In the genomic region with DNA sequence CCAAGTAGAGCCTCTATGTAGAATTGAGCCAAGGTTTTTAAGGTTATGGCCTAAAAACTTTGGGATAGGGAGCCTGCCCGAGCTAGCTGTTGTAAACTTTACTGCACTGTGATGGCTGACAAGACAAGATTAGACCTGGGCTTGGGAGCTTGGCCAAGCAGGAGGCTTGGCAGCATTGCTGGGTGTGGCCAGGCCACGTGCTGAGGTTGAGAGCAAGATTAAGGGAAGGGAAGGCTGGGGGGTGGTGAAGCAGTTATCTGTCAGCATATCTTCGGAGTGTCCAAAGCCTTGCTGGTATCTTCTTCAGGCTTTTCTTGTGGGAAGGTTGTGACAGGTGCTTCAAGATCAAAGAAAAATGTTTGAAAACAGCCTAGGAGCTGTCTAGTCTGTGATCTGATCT, we compare ENCODE assay signal across 8 mouse cellular contexts. TPM values are rescaled to one million over a fixed set of nuclear protein-coding genes. Genes with fewer than 3 reads are reported as not detected.
DNase-seq lines count a peak whose midpoint lies in the region; ATAC-seq lines count a peak whose summit lies in the region.

No protein-coding gene starts in this region.

- no peak for ATAC-seq in hindbrain, embryonic 13.5 days (ENCODE audit: low FRiP score)
- ATAC-seq in hindbrain, embryonic 16.5 days = no peak
- no peak for ATAC-seq in limb, embryonic 15.5 days (ENCODE audit: insufficient number of reproducible peaks, low FRiP score, low TSS enrichment, low read depth)

- peaks cover 52% of the 10 kb centered on the region for H3K4me1 ChIP-seq in hindbrain, embryonic 13.5 days (replicated peaks)
- H3K4me1 ChIP-seq in hindbrain, embryonic 16.5 days (ENCODE audit: control insufficient read depth, insufficient read depth, low read depth, low read length) = peaks cover 10% of the 10 kb centered on the region
- peaks cover 45% of the 10 kb centered on the region for H3K4me1 ChIP-seq in limb, embryonic 15.5 days

- peak; percentile 40 for DNase-seq in adrenal gland, postnatal 10 days
- peak; percentile 74 to 83 for DNase-seq in gastrocnemius, adult 8-10 months (ENCODE audit: low spot score in 2 of 2)
- no peak for DNase-seq in layer of hippocampus, adult 8-10 months (ENCODE audit: low spot score in 2 of 2)
- no peak for DNase-seq in layer of hippocampus, postnatal 36 days
- DNase-seq in testis, postnatal 10 days (ENCODE audit: low spot score) = no peak

- H3K27ac ChIP-seq in hindbrain, embryonic 13.5 days = 0 out of 2 replicates have a peak overlapping the region, but pooled peaks have one; percentile 19
- H3K27ac ChIP-seq in hindbrain, embryonic 16.5 days (ENCODE audit: low read depth, low read length) = no peak overlapping the region; the same call in 1 of the 2 replicates
- peak overlapping the region; percentile 8; the same call in 1 of the 2 replicates for H3K27ac ChIP-seq in limb, embryonic 15.5 days

- H3K9ac ChIP-seq in hindbrain, embryonic 13.5 days = no peak overlapping the region
- H3K9ac ChIP-seq in hindbrain, embryonic 16.5 days (ENCODE audit: low read depth, low read length) = no peak overlapping the region
- no peak overlapping the region for H3K9ac ChIP-seq in limb, embryonic 15.5 days

- H3K9me3 ChIP-seq in hindbrain, embryonic 13.5 days = no peaks in the 10 kb centered on the region
- H3K9me3 ChIP-seq in hindbrain, embryonic 16.5 days (ENCODE audit: control insufficient read depth, low read length) = no peaks in the 10 kb centered on the region
- H3K9me3 ChIP-seq in limb, embryonic 15.5 days = no peaks in the 10 kb centered on the region

- H3K4me2 ChIP-seq in hindbrain, embryonic 13.5 days = no peak overlapping the region
- no peak overlapping the region for H3K4me2 ChIP-seq in hindbrain, embryonic 16.5 days (ENCODE audit: low read length)
- no peak overlapping the region for H3K4me2 ChIP-seq in limb, embryonic 15.5 days

- 83% methylated on average over 3 of the region's 3 CpGs for WGBS in hindbrain, embryonic 13.5 days
- WGBS in hindbrain, embryonic 16.5 days = 78% methylated on average over 3 of the region's 3 CpGs
- WGBS in limb, embryonic 15.5 days = 48% methylated on average over 3 of the region's 3 CpGs

- no peaks in the 10 kb centered on the region for H3K27me3 ChIP-seq in hindbrain, embryonic 13.5 days
- no peaks in the 10 kb centered on the region for H3K27me3 ChIP-seq in hindbrain, embryonic 16.5 days (replicated peaks; ENCODE audit: control insufficient read depth, insufficient read depth, low read length)
- H3K27me3 ChIP-seq in limb, embryonic 15.5 days = no peaks in the 10 kb centered on the region

- no peak overlapping the region for H3K4me3 ChIP-seq in hindbrain, embryonic 13.5 days
- no peak overlapping the region for H3K4me3 ChIP-seq in hindbrain, embryonic 16.5 days (ENCODE audit: low read length)
- no peak overlapping the region for H3K4me3 ChIP-seq in limb, embryonic 15.5 days

- peaks cover 45% of the 10 kb centered on the region for H3K36me3 ChIP-seq in hindbrain, embryonic 13.5 days
- H3K36me3 ChIP-seq in hindbrain, embryonic 16.5 days (ENCODE audit: control insufficient read depth, insufficient read depth, low read length) = peaks cover 10% of the 10 kb centered on the region
- H3K36me3 ChIP-seq in limb, embryonic 15.5 days = peaks cover 66% of the 10 kb centered on the region

RNA-seq across cellular contexts. Expression of a gene that starts 37.6 kb away (rescaled TPM):
- 514 and 518 TPM in 2 replicates for polyA plus RNA-seq in hindbrain, embryonic 13.5 days (2015; fragmentation: Nextera tagmentation; extraction: Ambion mirVana)
- 377 and 405 TPM in 2 replicates for polyA plus RNA-seq in hindbrain, embryonic 16.5 days (2015; fragmentation: Nextera tagmentation; extraction: Ambion mirVana)
- 100 to 1,000 TPM; 469 to 580 TPM for total RNA-seq in adrenal gland, postnatal 10 days (2021)
- 100 to 1,000 TPM; 286 to 317 (median 309) TPM for total RNA-seq in gastrocnemius, adult 8-10 months (2022)
- polyA plus RNA-seq in limb, embryonic 15.5 days (2015; fragmentation: Nextera tagmentation; extraction: Ambion mirVana) = 569 and 579 TPM in 2 replicates
- total RNA-seq in layer of hippocampus, adult 8-10 months (2022) = 100 to 1,000 TPM; 261 to 316 (median 281) TPM
- total RNA-seq in layer of hippocampus, postnatal 36 days (2021) = 100 to 1,000 TPM; 297 to 313 TPM

Comparison
In these comparisons a context has a peak if more than half of its experiments do, and no peak if none do; other contexts are left out.
1. DNase-seq: peak in adrenal gland, postnatal 10 days (single experiment) and gastrocnemius, adult 8-10 months (2 of 2); none in layer of hippocampus, adult 8-10 months (0 of 2), layer of hippocampus, postnatal 36 days (0 of 2) and testis, postnatal 10 days (single experiment).